ENCODE assay signal across 8 mouse cellular contexts in genomic region chr19:36083262-36084225, GRCm38 (mm10). TPM values are rescaled to one million over a fixed set of nuclear protein-coding genes. Genes with fewer than 3 reads are reported as not detected.
DNase-seq lines count a peak whose midpoint lies in the region; ATAC-seq and TF ChIP-seq lines count a peak whose summit lies in the region.

TSS of gene Rpp30 (plus strand) at chr19:36083716.

- H3K9me3 ChIP-seq in hindbrain, postnatal 0 days (ENCODE audit: low read length) = no peaks in the 10 kb centered on the region

- H3K9ac ChIP-seq in hindbrain, postnatal 0 days (replicated peaks; ENCODE audit: low read length) = peak within 1 kb of the TSS; percentile 65

- peaks cover 6% of the 10 kb centered on the region for H3K36me3 ChIP-seq in hindbrain, postnatal 0 days (ENCODE audit: insufficient read depth, low read length)

- H3K4me1 ChIP-seq in hindbrain, postnatal 0 days (ENCODE audit: insufficient read depth, low read length) = no peaks in the 10 kb centered on the region

- WGBS in hindbrain, postnatal 0 days = 3% methylated on average over 34 of the region's 34 CpGs

- H3K4me2 ChIP-seq in hindbrain, postnatal 0 days (ENCODE audit: low read depth, low read length) = peak within 1 kb of the TSS; percentile 82

- H3K27ac ChIP-seq in gastrocnemius, adult 2 months = peak within 1 kb of the TSS; percentile 84
- peak within 1 kb of the TSS; percentile 54 for H3K27ac ChIP-seq in hindbrain, postnatal 0 days
- peak within 1 kb of the TSS; percentile 13 for H3K27ac ChIP-seq in left cerebral cortex, adult 2 months

- TF ChIP-seq CTCF in gastrocnemius, adult 2 months (IDR thresholded peaks at IDR 0.05) = no peak
- TF ChIP-seq CTCF in hindbrain, postnatal 0 days (IDR thresholded peaks at IDR 0.05; ENCODE audit: low read depth) = no peak
- no peak; the same call in 1 of the 2 replicates for TF ChIP-seq CTCF in left cerebral cortex, adult 2 months (IDR thresholded peaks at IDR 0.05)

- H3K4me3 ChIP-seq in gastrocnemius, adult 2 months = peak within 1 kb of the TSS; percentile 78
- peak within 1 kb of the TSS; percentile 86 for H3K4me3 ChIP-seq in hindbrain, postnatal 0 days (ENCODE audit: low read length)
- peak within 1 kb of the TSS; percentile 79 for H3K4me3 ChIP-seq in left cerebral cortex, adult 2 months

- peak; percentile 98 for ATAC-seq in common myeloid progenitor, adult 5-6 weeks (replicated peaks; ENCODE audit: low read depth, poor library complexity, severe bottlenecking)
- peak; percentile 97 for ATAC-seq in hindbrain, postnatal 0 days
- peak; percentile 96 for ATAC-seq in megakaryocyte, adult 5-6 weeks (ENCODE audit: poor library complexity, severe bottlenecking)

- intact Hi-C loops in gastrocnemius, adult 2 months (cut with DNase I) = loop anchor here (10.0 kb wide), 1 partner anchor 1089 kb away; no protein-coding TSS in a partner anchor
- intact Hi-C loops in left cerebral cortex, adult 2 months (cut with DNase I) = loop anchor here (1.0 to 5.0 kb wide), 2 partner anchors 956 to 1090 kb away; no protein-coding TSS in a partner anchor

- DNase-seq in ZHBTc4 (ENCODE audit: low read depth, low spot score) = peak; percentile 94
- DNase-seq in gastrocnemius, adult 2 months = peak; percentile 90
- DNase-seq in hindbrain, postnatal 0 days (ENCODE audit: low spot score) = peak; percentile 95
- peak; percentile 82 to 86 for DNase-seq in left cerebral cortex, adult 2 months (ENCODE audit: extremely low spot score in 1 of 2, low spot score in 2 of 2)
- peak; percentile 81 to 87 for DNase-seq in right cerebral cortex, adult 2 months (ENCODE audit: low spot score in 2 of 2)
- peak; percentile 83 for DNase-seq in urinary bladder, postnatal 14 days (ENCODE audit: low spot score)

- no peaks in the 10 kb centered on the region for H3K27me3 ChIP-seq in hindbrain, postnatal 0 days (ENCODE audit: insufficient read depth, low read length)

RNA-seq across cellular contexts. Expression of gene Rpp30, which starts in this region (rescaled TPM):
- 41.8 and 47.7 TPM in 2 replicates for total RNA-seq in common myeloid progenitor, adult 5-6 weeks (2017)
- 10 to 100 TPM; 17.4 to 17.8 TPM for total RNA-seq in gastrocnemius, adult 2 months (2021)
- total RNA-seq in hindbrain, postnatal 0 days (2014; rRNA removed) = 16.8 and 21.3 TPM in 2 replicates
- polyA plus RNA-seq in hindbrain, postnatal 0 days (2015; fragmentation: Nextera tagmentation; extraction: Ambion mirVana) = 72.8 and 77.7 TPM in 2 replicates
- total RNA-seq in left cerebral cortex, adult 2 months (2021) = 10 to 100 TPM; 15.2 to 16.9 TPM
- total RNA-seq in megakaryocyte, adult 5-6 weeks (2015) = 35.7 and 47.3 TPM in 2 replicates
- 36.1 and 39.2 TPM in 2 replicates for total RNA-seq in megakaryocyte, adult 5-6 weeks (2017)

Comparison
In these comparisons a context has a peak if more than half of its experiments do, and no peak if none do; other contexts are left out.
1. Peak in every context shown above with its lines: DNase-seq, ATAC-seq, H3K4me3 ChIP-seq and H3K27ac ChIP-seq.
2. H3K27ac ChIP-seq: peak in every context shown above with its lines; median percentile 84 in gastrocnemius, adult 2 months; 54 in hindbrain, postnatal 0 days; 13 in left cerebral cortex, adult 2 months.